Mouse (Mus musculus): ENCODE measurements around the gene St8sia1.

GRCm38 (mm10) chr6:142928551-142929309 is 35.5 kb downstream of the St8sia1 start:
- TF ChIP-seq GATA1 (IDR thresholded peaks at IDR 0.05; ENCODE audit: low read length) (no peak), TAL1 (IDR thresholded peaks at IDR 0.05; ENCODE audit: low read length) (no peak)
